Mouse (Mus musculus) urinary bladder, adult 18-20 months (tissue): ENCODE results near the gene Kif3c.
"Not testable (repeated sequence)": the region's sequence is repeated elsewhere in the genome, so short reads cannot be mapped to it uniquely, and the experiment has no call there.

ENCODE experiments used
- DNase-seq, 2 experiments: peaks; one replicate each; pipeline ENCODE4 v3.0.0; 2022; ENCODE audit warnings: low spot score in 2 of 2, mixed read lengths in 2 of 2

Gene Kif3c

DNA sequence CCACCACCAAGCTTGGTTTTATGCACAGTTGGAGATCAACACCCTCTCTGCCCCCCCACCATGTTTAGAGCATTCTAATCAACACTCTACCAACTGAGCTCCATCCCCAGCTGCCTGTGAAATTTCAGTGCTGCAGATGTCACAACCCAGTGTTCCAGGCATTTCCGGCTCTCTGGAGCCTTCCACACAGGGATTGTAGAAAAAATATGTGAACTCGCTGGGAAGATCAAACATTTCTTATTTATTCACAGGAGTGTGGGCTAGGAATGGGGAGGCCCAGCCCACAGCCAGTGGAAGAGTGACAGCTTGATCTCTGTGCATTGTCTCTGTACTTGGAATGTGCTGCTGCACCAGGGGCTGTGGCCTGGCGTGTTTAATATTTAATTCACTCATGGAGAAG lies 3.8 kb downstream of the Kif3c start:
- DNase-seq: no peak

DNA sequence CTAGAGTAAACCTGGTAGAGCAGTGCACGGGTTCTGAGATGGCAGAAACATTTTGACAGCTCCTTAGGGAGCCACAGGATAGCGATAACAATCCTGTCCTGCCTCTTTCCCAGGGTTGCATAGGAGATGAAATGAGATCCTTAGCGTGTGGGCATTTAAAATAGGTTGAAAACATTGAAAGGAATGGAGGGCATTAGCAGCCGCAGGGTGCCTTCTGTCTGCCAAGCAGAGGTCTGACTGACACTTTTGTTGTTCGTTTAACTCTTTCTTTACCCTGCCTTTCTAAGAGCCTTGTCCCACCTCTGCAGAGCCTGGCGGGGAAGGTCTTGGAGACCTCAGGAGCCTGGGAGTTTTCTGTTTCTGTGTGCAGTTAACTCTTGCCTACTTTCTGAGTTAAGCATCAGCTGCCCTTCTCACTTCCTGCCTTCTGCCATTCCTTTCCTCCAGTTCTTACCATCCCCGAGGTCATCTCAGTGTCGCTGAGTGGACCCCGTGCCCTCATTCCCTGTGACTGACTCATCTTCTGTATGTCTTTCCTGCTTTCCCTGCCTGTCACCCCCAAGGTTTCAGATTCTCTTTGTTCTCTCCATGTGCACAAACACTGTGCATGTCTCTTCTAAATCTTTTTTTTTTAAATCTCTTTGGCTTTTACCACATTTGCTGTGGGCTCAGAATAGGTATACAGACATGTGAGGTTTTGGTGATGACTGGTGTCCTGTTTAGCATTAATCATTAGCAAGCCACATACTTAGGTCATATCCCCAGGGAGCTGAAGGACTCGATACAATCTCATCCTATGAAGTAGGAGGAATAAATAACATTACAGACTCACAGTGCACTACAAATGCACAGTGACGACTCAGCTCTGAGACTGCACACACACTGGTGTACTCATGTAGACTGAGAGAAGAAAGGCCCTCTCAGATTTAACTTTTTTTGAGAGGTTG lies 6.3 kb downstream of the Kif3c start:
- DNase-seq: no peak

DNA sequence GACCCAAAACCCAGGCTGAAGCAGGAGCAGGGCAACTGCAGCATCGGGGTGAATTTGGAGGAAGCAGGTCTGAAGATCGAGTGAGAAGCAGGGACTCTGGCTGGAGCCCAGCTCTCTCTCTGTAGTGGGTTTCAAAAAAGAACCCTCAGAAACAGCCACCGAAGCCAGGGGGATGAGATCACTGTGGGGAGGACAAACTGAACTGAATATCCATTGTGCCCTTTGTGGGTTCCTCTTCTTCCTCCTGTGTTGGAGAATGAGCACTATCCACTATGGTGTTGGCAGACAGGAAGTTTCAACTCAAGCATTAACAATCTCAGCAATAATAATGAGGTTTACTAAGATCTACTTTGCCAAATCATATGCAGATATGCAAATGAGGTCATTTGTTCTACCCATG lies 7.1 kb downstream of the Kif3c start:
- DNase-seq: no peak

DNA sequence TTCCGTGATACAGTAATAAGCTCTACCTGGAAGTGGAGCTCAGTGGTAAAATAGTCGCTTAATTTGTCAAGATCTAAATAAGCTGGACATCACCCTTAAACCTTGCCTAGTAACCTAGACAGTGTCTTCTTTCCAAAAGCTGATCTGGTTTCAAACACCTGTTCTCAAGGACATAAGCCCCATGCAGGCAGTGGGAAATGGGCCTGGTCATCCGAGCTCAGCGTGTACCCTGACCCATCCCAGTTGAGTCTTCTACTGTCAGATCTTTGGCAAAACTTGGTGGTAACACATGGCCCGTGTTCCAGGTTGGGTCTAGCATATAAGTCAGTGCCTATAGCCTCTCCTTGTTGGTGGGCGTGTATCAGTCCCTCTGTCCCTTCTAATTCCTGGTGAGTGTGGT lies 8.6 kb downstream of the Kif3c start:
- no peak for DNase-seq

DNA sequence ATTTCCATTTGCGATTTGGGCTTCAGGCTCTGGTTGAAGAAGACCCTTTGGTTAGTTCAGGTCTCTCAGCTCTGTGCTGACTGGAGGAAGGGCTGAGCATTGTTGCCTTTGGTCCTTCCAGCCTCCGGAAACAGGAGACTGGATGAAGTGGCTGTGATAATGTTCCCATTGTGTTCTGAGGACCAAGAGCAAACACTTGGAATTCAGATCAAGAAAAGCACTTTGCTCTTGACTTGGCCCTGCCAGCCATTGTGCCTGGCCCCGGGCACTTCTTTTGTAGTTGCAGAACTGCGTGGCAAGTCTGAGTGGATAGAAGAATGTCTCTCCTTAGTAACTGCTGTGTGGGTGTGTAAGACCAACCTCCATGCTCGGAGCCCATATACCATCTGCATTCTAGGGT lies 9.6 kb downstream of the Kif3c start:
- no peak for DNase-seq

DNA sequence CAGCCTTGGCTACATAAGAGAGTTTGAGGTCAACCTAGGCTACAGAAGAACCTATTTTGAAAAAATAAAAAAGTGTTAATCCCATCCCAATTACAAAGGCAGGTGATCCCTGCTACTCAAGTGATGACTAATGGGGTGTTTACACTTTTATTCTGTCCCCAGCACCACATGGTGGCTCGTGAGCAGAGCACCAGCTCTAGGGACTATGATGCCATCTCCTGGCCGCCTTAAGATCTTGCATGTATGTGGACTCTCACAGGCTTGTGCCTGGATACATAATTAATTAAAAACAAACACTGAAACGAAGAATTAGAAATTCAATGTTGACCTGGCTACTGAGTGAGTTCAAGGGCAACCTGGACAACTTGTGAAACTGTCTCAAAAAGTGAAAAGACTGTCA lies 12.3 kb downstream of the Kif3c start:
- DNase-seq: no peak

DNA sequence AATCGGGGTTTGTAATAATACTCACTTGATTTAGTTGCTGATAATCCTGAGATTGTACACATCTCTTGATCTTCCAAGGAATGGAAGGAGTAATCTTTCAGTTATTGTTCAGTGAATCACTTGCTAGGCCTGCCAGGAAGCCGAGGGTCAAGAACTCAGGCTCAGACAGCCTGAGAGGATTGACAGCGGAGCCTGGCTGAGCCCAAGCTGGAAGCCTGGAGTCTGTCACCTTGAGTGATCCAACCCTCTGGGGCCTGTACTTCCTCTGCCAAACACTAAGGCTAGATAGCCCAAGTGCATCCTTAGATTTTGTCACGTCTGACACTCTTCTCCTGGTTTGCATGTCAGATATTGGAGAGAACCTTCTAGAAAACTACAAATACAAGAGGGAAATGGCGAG lies 12.8 kb downstream of the Kif3c start:
- no peak for DNase-seq

DNA sequence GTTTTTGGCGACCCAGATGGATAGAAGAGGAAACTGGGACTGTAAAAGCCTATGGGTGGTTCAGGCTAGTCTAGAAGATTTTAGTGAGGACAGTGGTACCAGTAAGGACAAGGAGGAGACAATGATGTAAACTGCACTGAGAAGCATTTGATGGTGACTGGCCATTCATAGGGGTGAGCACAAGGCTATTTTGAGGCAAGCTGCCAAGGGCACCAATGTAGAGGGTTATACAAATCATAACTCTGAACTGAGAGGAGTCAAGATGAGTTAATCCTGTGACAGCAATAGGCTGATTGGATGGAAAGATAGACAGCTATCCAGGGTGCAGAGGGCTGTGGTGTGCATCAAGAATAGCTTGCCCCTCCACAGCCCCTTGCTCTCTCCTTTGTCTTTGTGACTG lies 19.9 kb downstream of the Kif3c start:
- no peak for DNase-seq

DNA sequence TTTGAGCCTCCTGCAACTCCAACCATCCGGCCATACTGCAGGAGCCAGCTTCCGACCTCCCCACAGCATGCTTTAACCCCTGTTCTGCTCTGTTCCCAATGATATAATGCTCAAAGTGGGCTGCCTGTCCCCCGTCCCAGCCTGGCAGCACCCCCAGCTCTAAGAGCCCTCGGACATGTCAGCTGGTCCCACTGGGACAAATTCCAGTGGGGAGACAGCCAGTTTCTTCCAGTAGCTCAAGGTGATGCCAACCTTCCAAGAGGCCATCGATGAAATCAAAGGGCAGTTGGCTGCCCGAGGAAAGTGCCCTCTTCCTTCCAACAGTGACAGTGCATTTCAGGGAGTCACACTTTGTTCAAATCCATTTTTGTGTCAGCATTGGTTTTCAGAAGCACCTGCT lies 20.3 kb downstream of the Kif3c start:
- DNase-seq: no peak

DNA sequence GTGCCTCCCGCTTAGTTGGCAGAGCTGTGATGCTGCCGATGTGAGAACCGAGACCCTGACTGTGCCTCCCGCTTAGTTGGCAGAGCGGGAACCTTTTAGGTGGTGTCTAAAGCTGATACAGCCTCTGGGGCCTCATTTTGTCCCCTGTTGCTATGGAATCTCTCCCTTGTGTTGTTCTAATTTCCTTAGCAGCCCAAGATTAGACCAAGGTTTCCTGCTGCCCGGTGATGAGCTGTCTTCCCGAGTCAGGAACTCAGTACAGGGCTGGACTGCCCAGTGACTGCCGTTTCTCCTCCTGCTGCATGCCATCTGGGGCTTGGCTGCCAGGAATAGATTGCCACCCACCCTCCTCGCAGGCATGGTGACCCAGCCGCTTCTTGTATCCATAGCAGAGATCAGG lies 21.0 kb downstream of the Kif3c start:
- DNase-seq: no peak

DNA sequence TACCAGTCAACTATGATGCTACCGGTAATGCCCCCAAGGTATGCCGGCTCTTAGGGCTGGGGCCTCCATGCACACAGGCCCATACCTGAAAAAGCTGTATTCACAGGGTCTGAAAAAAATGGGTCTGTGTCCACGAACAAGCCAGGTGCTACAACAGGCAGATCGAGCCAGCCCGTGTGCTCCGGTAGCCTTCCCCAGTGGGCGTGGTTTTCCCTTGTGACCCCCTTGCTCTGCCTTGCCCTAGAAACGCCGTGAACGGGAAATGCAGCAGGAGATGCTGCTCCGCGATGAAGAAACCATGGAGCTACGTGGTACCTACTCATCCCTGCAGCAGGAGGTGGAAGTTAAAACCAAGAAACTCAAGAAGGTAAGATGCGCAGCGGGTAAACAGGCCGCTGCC lies 23.0 kb downstream of the Kif3c start:
- no peak for DNase-seq

DNA sequence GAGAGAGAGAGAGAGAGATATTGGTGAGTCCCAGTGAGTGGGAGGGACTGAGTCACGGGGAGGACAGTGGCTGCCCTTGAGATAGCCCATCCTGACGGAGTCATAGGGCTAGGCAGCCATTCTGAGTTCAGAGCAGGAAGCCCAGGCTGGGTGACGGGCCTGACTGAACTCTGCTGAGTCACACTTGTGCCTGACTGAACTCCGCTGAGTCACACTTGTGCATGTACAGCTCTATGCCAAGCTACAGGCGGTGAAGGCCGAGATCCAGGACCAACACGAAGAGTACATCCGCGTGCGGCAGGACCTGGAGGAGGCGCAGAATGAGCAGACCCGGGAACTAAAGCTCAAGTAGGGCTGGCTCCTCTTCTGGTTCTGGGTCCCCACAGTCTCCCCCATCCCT lies 24.5 kb downstream of the Kif3c start:
- no peak for DNase-seq

DNA sequence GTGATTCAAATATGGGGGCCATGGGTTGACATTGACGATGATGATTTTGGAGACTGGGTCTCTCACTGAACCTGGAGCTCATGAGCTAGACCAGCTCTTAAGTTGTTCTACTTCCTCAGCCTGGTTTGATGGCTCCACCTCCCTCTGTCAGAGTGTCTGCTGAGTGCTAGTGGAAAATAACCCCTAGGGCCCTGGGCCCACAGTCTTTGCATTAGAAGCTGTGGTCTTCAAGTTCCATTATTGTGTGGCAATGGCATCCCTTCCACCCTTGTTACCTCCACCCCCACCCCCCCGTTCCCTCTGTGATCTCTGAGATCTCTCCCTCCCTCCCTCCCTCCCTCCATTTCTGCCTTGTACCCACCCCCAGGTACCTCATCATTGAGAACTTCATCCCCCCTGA lies 25.1 kb downstream of the Kif3c start:
- DNase-seq: no peak

DNA sequence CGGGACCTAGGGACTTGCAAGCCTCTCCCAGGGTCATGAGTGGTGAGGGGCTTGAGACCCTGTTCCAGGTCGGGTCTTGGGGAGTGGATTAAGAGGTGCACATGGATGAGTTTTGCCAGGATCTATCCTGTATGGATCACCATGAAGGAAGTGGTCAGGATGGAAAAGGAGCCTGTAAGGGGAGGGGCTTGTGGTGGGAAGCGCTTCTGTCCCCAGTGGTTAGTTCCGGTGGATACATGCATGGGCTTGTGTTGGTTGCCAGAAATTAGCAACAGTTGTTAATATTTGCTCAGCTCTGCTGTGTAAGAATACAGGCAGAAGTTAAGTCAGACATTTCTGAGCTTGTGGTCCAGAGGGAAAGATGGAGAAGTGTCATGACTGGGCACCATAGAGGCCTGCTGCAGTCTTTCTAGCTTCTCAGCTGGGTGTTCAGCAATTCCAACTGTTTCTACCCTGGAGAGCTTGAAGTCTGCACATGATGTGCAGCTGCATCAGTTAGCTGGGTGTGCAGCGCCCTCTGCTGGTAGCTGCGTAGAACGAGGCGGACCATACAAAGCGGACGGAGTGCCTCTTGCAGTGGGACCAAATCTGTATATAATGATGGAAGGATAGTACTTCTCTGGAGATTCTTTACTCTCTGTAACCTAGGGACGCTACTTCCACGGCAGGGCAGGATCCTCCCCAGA lies 25.8 kb downstream of the Kif3c start:
- peak; percentile 55 to 62 for DNase-seq

DNA sequence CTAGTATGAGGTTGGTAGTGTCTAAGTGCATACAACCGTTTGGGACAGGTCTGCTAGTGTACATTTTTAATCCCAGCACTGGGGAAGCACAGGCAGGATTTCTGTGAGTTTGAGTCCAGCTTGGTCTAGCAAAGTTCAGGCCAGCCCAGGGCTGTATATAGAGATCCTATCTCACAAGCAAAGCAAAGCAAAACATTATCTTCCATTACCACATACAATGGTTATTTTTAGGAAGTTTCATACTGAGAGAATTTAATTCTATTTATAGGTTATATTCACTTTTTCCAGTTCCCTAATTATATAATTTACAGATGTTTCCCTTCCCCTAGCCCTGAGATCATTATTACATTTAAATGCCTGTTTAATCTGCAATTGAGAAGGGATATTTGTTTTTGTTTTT lies 26.3 kb downstream of the Kif3c start:
- DNase-seq: no peak

DNA sequence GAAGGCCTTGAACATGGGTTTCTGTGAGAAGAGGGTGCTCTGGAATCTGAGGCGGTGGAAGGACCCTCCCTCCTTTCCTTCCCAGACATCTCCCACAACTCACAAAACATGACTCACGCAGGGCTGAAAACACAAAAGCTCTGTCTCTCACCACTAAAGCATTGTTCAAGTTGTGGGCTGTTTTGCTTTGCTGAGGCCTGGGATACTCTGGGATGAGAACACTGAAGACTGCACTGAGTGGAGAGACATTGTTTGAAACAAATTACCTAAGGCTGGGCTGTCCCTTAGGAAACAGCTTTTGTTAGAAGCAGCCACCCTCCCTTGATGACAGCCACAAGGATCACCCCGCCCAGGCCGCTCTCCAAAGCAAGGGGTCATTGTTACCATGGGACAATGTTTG lies 28.2 kb downstream of the Kif3c start:
- DNase-seq: no peak

DNA sequence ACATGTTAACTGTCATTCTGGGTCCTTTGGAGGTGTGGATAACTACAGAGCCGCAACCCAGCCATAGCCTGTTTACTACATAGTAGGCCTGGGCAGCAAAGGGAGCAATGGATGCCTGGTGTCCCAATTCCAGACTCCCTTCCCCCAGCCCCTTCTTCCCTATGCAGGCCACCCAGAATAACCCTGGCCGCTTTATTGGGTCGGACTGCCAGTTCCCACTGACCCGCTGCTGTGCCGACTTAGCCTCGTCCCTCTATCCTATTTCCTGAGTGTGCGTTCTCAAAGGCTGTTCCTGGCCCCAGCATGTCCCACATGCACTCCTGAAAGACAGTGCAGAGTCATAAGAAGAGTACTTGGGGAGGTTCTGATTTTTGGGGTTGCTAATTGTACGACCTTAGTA lies 32.0 kb downstream of the Kif3c start:
- no peak for DNase-seq

DNA sequence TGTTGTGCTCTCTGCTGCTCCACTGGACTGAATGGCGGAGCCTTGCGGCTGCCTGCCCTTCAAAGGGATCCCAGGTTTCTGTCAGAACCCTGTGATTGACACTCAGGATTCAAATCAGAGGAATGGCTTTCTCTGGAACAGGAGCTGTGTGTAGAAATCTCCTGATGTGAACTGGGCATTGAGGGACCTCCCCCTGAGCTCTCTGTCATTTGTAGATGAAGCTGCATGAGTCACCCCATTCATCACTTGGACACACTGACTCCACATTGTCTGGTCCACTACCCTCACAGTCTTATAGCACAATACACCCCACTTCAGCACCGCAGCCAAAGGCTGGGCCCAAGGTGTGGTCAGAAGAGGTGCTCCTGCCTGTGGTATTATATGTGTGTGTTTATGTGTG lies 40.7 kb downstream of the Kif3c start:
- not testable (repeated sequence) for DNase-seq

DNA sequence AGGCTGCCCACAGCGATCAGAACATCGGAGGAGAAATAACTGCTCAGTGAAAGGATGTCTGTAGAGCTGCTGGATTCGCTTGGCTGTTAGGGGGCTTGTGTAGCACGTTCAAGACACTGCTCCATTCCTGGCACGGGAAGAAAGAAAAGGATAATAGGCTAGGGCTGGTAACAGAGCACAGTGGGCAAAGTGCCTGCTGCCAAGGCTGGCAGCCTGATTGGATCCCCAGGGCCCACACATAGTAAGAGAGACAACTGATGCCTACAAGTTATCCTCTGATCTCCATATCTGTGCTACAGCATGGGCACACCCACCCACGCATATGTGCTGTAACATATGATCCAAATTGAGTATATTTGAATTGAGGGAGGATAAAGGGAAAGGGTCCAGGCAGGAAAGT lies 41.7 kb downstream of the Kif3c start:
- no peak for DNase-seq

DNA sequence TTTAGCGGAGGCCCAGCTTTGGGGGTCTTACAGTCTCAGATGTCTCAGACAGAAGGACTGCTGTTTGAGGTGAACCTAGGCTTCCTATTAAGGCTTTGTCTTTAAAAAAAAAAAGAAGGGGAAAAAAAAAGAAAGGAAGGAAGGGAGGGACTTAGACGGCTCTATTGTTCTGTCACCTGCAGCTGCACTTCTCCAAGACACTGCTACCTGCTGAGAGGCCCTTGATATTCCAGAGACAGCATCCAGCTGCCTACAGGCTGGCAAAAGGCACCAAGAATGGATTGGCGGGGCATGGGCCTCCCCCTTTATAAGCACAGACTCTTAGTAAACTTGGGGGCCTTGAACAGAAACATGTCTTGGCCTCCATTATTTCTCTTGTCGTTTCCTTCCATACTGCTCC lies 50.0 kb downstream of the Kif3c start:
- no peak for DNase-seq

DNA sequence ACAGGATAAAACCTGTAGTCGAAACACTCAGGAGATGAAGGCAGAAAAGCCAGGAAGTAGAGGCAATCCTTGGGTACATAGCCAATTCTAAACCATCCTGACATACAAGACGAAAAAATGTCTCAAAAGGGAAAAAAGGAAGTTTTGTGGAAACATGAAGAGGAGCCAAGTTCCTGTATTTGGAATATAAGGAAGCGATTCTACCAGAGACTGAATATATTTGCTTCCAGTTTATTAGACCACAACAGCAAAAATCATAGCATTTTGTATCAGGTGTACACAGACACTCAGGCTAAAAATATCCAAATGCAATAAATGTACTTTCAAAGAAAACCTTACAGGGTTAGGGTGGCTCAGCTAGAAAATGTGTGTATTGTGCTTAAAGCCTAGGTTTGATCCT lies 53.8 kb downstream of the Kif3c start:
- no peak for DNase-seq

DNA sequence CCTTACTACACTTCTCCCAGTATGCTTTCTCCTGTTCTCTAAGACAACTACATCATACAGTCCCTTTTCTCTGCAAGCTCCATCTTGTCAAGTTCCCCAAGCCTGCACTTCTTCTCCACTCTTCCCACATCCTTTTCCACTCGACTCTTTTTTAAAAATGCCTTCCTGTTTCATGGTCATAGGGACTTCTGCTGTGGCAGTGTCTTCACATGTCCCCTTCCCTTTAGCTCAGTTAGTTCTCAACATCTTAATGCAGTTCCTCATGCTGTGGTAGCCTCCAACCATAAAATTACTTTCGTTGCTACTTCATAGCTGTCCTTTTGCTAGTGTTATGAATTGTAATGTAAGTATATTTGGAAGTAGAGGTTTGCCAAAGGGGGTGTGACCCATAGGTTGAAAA lies 55.6 kb downstream of the Kif3c start:
- no peak for DNase-seq

DNA sequence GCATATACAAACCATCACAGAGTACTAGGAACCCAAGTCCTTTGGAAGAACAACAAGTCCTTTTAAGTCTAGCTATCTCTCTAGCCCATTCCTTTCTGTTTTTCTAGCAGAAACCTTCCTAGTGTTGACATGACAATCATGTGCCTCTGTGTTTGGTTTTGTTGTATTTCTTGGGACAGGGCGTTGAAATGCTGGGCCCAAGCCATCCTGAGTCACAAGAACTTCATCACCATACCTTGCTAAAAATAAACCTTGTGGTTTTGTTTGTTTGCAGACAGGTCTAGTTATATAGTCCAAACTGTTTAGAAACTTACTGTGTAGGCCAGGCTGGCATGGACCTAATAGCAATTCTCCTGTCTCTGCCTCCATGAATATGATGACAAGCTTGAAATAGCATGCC lies 57.9 kb downstream of the Kif3c start:
- no peak for DNase-seq
